Mouse (Mus musculus) kidney, adult 2 months (tissue): ENCODE measurements around the gene Rasgef1a.

Source experiments
- CTCF ChIP-seq: fragments of 200-500 bp; conservative IDR thresholded peaks from 2 replicates; pipeline ENCODE4 v1.5.1; 2011; ENCODE audit warnings: low read depth, mild to moderate bottlenecking, control low read depth, low read length, moderate library complexity, mixed read lengths; ENCODE audit not compliant: insufficient read depth, insufficient read length
- POLR2A ChIP-seq: fragments of 200-500 bp; IDR thresholded peaks from one replicate; pipeline ENCODE4 v1.6.1; 2011; ENCODE audit warnings: low read depth, low read length, control low read depth

DNA sequence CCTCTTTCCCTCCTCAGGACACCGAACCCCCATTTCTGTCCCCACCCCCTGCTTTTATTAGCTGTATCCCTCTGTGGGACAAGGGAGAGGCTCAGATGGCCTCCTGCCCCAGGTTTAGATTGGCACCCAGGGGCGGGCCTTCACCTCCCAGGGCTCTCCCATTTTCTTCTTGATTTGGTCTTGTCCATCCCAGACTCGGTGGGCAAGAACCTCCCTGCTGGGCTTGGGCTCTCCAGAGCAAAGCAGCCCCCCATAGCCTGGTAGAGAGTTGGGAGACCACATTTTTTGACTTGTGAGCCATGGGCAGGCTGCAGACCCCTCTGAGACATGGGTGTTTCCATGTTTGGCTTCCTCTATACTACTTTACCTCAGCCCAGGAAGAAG lies 1.1 kb downstream of the Rasgef1a start:
- TF ChIP-seq CTCF (no peak), POLR2A (no peak)
